In the genomic region with DNA sequence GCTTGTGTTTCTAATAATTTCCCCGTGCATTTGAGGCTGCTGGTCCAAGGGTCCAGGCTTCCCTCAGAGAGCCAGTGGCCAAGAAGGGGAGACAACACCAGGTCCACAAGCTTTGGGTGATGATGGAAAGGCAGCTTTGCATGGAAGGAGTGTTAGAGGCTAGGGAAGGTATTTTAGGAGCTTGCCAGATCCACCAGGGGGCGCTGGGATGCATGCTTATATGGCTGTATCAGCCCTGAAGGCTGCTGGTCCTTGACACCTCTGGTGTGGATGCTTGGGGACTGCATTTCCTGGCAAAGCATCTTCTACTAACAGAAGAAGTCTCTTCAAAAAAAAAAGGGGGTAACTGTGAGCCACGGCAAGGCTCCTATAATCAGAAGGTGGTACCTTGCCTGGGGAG, we compare ENCODE assay signal across 8 mouse cellular contexts. TPM values are rescaled to one million over a fixed set of nuclear protein-coding genes. Genes with fewer than 3 reads are reported as not detected.
DNase-seq lines count a peak whose midpoint lies in the region; ATAC-seq and TF ChIP-seq lines count a peak whose summit lies in the region.

No protein-coding gene starts in this region.

- no peak for ATAC-seq in kidney, embryonic 16.5 days (ENCODE audit: low FRiP score, low TSS enrichment)
- ATAC-seq in frontal cortex, adult (ENCODE audit: low TSS enrichment): peak; percentile 82; the same call in 1 of the 2 replicates
- ATAC-seq in limb, embryonic 14.5 days (ENCODE audit: low FRiP score, low read depth): no peak
- ATAC-seq in neural tube, embryonic 14.5 days (ENCODE audit: low read depth): peak; percentile 48; the same call in 1 of the 2 replicates

- no peaks in the 10 kb centered on the region for H3K9me3 ChIP-seq in kidney, embryonic 16.5 days (ENCODE audit: low read length)
- no peaks in the 10 kb centered on the region for H3K9me3 ChIP-seq in limb, embryonic 14.5 days (ENCODE audit: control insufficient read depth, low read length)
- H3K9me3 ChIP-seq in neural tube, embryonic 14.5 days (ENCODE audit: control insufficient read depth, low read length): no peaks in the 10 kb centered on the region

- peaks cover 32% of the 10 kb centered on the region for H3K27me3 ChIP-seq in kidney, embryonic 16.5 days (ENCODE audit: insufficient read depth, low read length)
- H3K27me3 ChIP-seq in limb, embryonic 14.5 days (ENCODE audit: control insufficient read depth, insufficient read depth, low read length): peaks cover 19% of the 10 kb centered on the region
- no peaks in the 10 kb centered on the region for H3K27me3 ChIP-seq in neural tube, embryonic 14.5 days (ENCODE audit: control insufficient read depth, insufficient read depth, low read length)

- TF ChIP-seq POLR2A in limb, embryonic 14.5 days (IDR thresholded peaks at IDR 0.05; ENCODE audit: borderline replicate concordance, extremely low read depth, insufficient read depth, insufficient read length): no peak

- H3K4me3 ChIP-seq in kidney, embryonic 16.5 days (ENCODE audit: low read length): no peak overlapping the region
- no peak overlapping the region for H3K4me3 ChIP-seq in limb, embryonic 14.5 days (replicated peaks; ENCODE audit: low read length)
- no peak overlapping the region for H3K4me3 ChIP-seq in neural tube, embryonic 14.5 days (ENCODE audit: low read depth, low read length)

- no peak overlapping the region for H3K27ac ChIP-seq in kidney, embryonic 16.5 days (ENCODE audit: low read length)
- H3K27ac ChIP-seq in limb, embryonic 14.5 days (replicated peaks; ENCODE audit: low read depth, low read length): no peak overlapping the region
- H3K27ac ChIP-seq in neural tube, embryonic 14.5 days (ENCODE audit: low read depth, low read length): no peak overlapping the region

- H3K9ac ChIP-seq in kidney, embryonic 16.5 days (replicated peaks; ENCODE audit: low read length): no peak overlapping the region
- H3K9ac ChIP-seq in limb, embryonic 14.5 days (ENCODE audit: low read depth, low read length, severe bottlenecking): no peak overlapping the region
- H3K9ac ChIP-seq in neural tube, embryonic 14.5 days (replicated peaks; ENCODE audit: low read depth, low read length): no peak overlapping the region

- DNase-seq in kidney, adult 11 months: peak; percentile 50
- DNase-seq in cerebellum, adult 18-20 months: peak; percentile 74 to 80
- peak; percentile 38 to 82 for DNase-seq in kidney, adult 8-10 months
- DNase-seq in limb, embryonic 14.5 days (ENCODE audit: low spot score): peak; percentile 74
- DNase-seq in telencephalon, adult 2 months (ENCODE audit: low read depth, low spot score): peak; percentile 47

- H3K4me1 ChIP-seq in kidney, embryonic 16.5 days (ENCODE audit: insufficient read depth, low read length): no peaks in the 10 kb centered on the region
- no peaks in the 10 kb centered on the region for H3K4me1 ChIP-seq in limb, embryonic 14.5 days (ENCODE audit: control insufficient read depth, insufficient read depth, low read length)
- 0 out of 2 replicates have a peak, but pooled peaks cover 6% of the 10 kb centered on the region for H3K4me1 ChIP-seq in neural tube, embryonic 14.5 days (ENCODE audit: control insufficient read depth, insufficient read depth, low read length)

- H3K36me3 ChIP-seq in kidney, embryonic 16.5 days (ENCODE audit: insufficient read depth, low read length): no peaks in the 10 kb centered on the region
- H3K36me3 ChIP-seq in limb, embryonic 14.5 days (ENCODE audit: control insufficient read depth, insufficient read depth, low read length): no peaks in the 10 kb centered on the region
- no peaks in the 10 kb centered on the region for H3K36me3 ChIP-seq in neural tube, embryonic 14.5 days (ENCODE audit: control insufficient read depth, insufficient read depth, low read length)

- no peak overlapping the region for H3K4me2 ChIP-seq in kidney, embryonic 16.5 days (replicated peaks; ENCODE audit: low read depth, low read length)
- no peak overlapping the region for H3K4me2 ChIP-seq in limb, embryonic 14.5 days (replicated peaks; ENCODE audit: low read depth, low read length, severe bottlenecking)
- H3K4me2 ChIP-seq in neural tube, embryonic 14.5 days (ENCODE audit: low read depth, low read length): no peak overlapping the region

- 3% methylated on average over 3 of the region's 3 CpGs for WGBS in kidney, embryonic 16.5 days
- 3% methylated on average over 3 of the region's 3 CpGs for WGBS in limb, embryonic 14.5 days
- 5% methylated on average over 3 of the region's 3 CpGs for WGBS in neural tube, embryonic 14.5 days

RNA-seq across cellular contexts. Expression of gene Arhgap40, which starts 37.5 kb away (rescaled TPM):
- 0.25 and 0.49 TPM in 2 replicates for polyA plus RNA-seq in kidney, embryonic 16.5 days (2015; fragmentation: Nextera tagmentation; extraction: Ambion mirVana)
- 3.3 and 5.5 TPM in 2 replicates for polyA plus RNA-seq in limb, embryonic 14.5 days (2012; rRNA removed)
- polyA plus RNA-seq in limb, embryonic 14.5 days (2014; fragmentation: Nextera tagmentation; extraction: Ambion mirVana): 3.9 and 4.0 TPM in 2 replicates
- polyA plus RNA-seq in neural tube, embryonic 14.5 days (2014; fragmentation: Nextera tagmentation; extraction: Ambion mirVana): 0.91 and 1.4 TPM in 2 replicates

RNA-seq across cellular contexts. Expression of gene Adig, which starts 47.7 kb away (rescaled TPM):
- polyA plus RNA-seq in kidney, embryonic 16.5 days (2015; fragmentation: Nextera tagmentation; extraction: Ambion mirVana): not detected in 2 replicates
- 0.26 and 0.97 TPM in 2 replicates for polyA plus RNA-seq in limb, embryonic 14.5 days (2012; rRNA removed)
- 1.1 and 1.7 TPM in 2 replicates for polyA plus RNA-seq in limb, embryonic 14.5 days (2014; fragmentation: Nextera tagmentation; extraction: Ambion mirVana)
- polyA plus RNA-seq in neural tube, embryonic 14.5 days (2014; fragmentation: Nextera tagmentation; extraction: Ambion mirVana): not detected in 2 replicates

Comparison
In these comparisons a context has a peak if more than half of its experiments do, and no peak if none do; other contexts are left out.
1. ATAC-seq: peak in frontal cortex, adult (single experiment) and neural tube, embryonic 14.5 days (single experiment); none in kidney, embryonic 16.5 days (single experiment) and limb, embryonic 14.5 days (single experiment).
2. Peak in every context shown above with its lines, with median percentiles within 50 percentile points of each other: DNase-seq.